Mouse (Mus musculus) liver, postnatal 0 days (tissue): Measurements from ENCODE around the gene Ptx3. TPM values are rescaled to one million over a fixed set of nuclear protein-coding genes. Genes with fewer than 3 reads are reported as not detected.

Experiments used
- ATAC-seq: fragments of 200-750 bp; cut with Nextera tagmentation; 2 replicates; pipeline ENCODE4 v1.8.0; 2017; ENCODE audit warnings: mild to moderate bottlenecking, moderate library complexity
- DNase-seq: peaks from one replicate; pipeline ENCODE4 v3.0.0-alpha.2; 2016
- H3K27ac ChIP-seq: fragments of 300-500 bp; sonication (generic); 2 replicates; pipeline ENCODE4 v1.5.1; 2014; ENCODE audit warnings: antibody characterized with exemption, moderate library complexity, mild to moderate bottlenecking, low read depth
- H3K27me3 ChIP-seq: fragments of 300-500 bp; sonication (generic); 2 replicates; pipeline ENCODE4 v1.6.1; 2014; ENCODE audit warnings: low read length, control low read depth, mixed read lengths; ENCODE audit not compliant: insufficient read depth
- H3K36me3 ChIP-seq: fragments of 300-500 bp; sonication (generic); replicated peaks from 2 replicates; pipeline ENCODE4 v1.6.1; 2014; ENCODE audit warnings: mild to moderate bottlenecking, control low read depth, low read length, moderate library complexity, mixed read lengths; ENCODE audit not compliant: insufficient read depth
- H3K4me1 ChIP-seq: fragments of 300-500 bp; sonication (generic); 2 replicates; pipeline ENCODE4 v1.6.1; 2014; ENCODE audit warnings: antibody characterized with exemption, mild to moderate bottlenecking, control low read depth; ENCODE audit not compliant: insufficient read depth
- H3K4me2 ChIP-seq: fragments of 300-500 bp; sonication (generic); 2 replicates; pipeline ENCODE4 v1.6.1; 2014; ENCODE audit warnings: low read depth, mild to moderate bottlenecking, low read length, moderate library complexity, mixed read lengths
- H3K4me3 ChIP-seq: fragments of 300-500 bp; sonication (generic); 2 replicates; pipeline ENCODE4 v1.5.1; 2014; ENCODE audit warnings: low read depth, low read length
- H3K9ac ChIP-seq: fragments of 300-500 bp; sonication (generic); replicated peaks from 2 replicates; pipeline ENCODE4 v1.6.1; 2014; ENCODE audit warnings: mild to moderate bottlenecking, moderate library complexity
- H3K9me3 ChIP-seq: fragments of 300-500 bp; sonication (generic); 2 replicates; pipeline ENCODE4 v1.6.1; 2016; ENCODE audit warnings: mild to moderate bottlenecking, control low read depth, low read length, mixed read lengths
- CTCF ChIP-seq: sonication (generic); IDR thresholded peaks from 2 replicates; pipeline ENCODE4 v1.5.1; 2016; ENCODE audit warnings: antibody characterized with exemption, low read depth
- EP300 ChIP-seq: IDR thresholded peaks from 2 replicates; pipeline ENCODE4 v1.6.1; 2016; ENCODE audit warnings: antibody characterized with exemption, low read depth, mild to moderate bottlenecking
- WGBS: fragments of 180-500 bp; shearing (Covaris S2); extraction: QIAGEN DNeasy Blood & Tissue Kit; methylation state at CpG from one replicate; pipeline ENCODE4 v1.1.7; 2014; ENCODE audit not compliant: insufficient replicate concordance; 5-methylcytosine and 5-hydroxymethylcytosine counted together
- polyA plus RNA-seq: library from polyadenylated mRNA; unstranded; fragments of >200 nt; fragmentation: Nextera tagmentation; extraction: Ambion mirVana; gene quantifications from 2 replicates; pipeline ENCODE4 v1.2.1, GENCODE M21; 2015

The Ptx3 gene
- polyA plus RNA-seq, 1 experiment from 2014 or later: 0.06 TPM

GRCm38 (mm10) chr3:66251842-66252241 lies 32.1 kb downstream of the Ptx3 start:
- DNase-seq (no peak), ATAC-seq (no peak)
- TF ChIP-seq CTCF (no peak), EP300 (no peak)
- Histone ChIP-seq H3K4me2 (no peak overlapping the region), H3K4me1 (no peaks in the 10 kb centered on the region), H3K9ac (no peak overlapping the region), H3K27ac (no peak overlapping the region), H3K27me3 (no peaks in the 10 kb centered on the region), H3K36me3 (no peaks in the 10 kb centered on the region), H3K4me3 (no peak overlapping the region), H3K9me3 (no peaks in the 10 kb centered on the region)
- WGBS: 86% methylated on average over 7 of the region's 7 CpGs

GRCm38 (mm10) chr3:66254504-66255105 lies 34.9 kb downstream of the Ptx3 start:
- Histone ChIP-seq H3K27me3 (no peaks in the 10 kb centered on the region), H3K4me1 (no peaks in the 10 kb centered on the region), H3K4me3 (no peak overlapping the region), H3K9ac (no peak overlapping the region), H3K9me3 (no peaks in the 10 kb centered on the region), H3K36me3 (no peaks in the 10 kb centered on the region), H3K27ac (no peak overlapping the region), H3K4me2 (no peak overlapping the region)
- 74% methylated on average over 9 of the region's 9 CpGs for WGBS
- no peak for TF ChIP-seq EP300
- TF ChIP-seq CTCF: no peak
- DNase-seq (no peak), ATAC-seq (no peak)

DNA sequence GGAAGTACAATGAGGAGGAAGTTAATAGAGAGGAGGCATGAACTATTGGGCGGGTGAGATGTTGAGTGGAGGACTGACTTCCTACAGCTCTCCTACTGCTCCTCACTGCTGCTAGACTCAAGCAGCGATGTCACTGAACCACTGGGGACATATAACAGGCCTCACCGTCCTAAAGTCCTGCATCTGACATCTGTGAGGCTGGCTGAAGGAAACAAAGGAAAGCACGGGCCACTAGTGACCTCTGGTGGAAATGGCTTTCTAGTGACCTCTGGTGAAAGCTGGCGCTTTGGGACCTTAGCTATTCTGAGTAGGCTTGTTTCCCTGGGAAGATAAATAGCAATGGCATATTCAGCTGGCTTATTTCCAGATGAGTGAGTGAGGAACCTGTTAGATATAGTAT lies 42.6 kb downstream of the Ptx3 start:
- H3K4me1 ChIP-seq: no peaks in the 10 kb centered on the region
- no peak overlapping the region for H3K4me3 ChIP-seq
- H3K27ac ChIP-seq: no peak overlapping the region
- WGBS: 32% methylated on average over 5 of the region's 5 CpGs
- no peaks in the 10 kb centered on the region for H3K9me3 ChIP-seq
- ATAC-seq (no peak), DNase-seq (peak; percentile 15)
- H3K9ac ChIP-seq: no peak overlapping the region
- H3K36me3 ChIP-seq: no peaks in the 10 kb centered on the region
- TF ChIP-seq CTCF (peak; percentile 52), EP300 (no peak)
- no peaks in the 10 kb centered on the region for H3K27me3 ChIP-seq
- H3K4me2 ChIP-seq: no peak overlapping the region

- 83% methylated on average over 4 of the region's 4 CpGs for WGBS
- ATAC-seq: no peak
- TF ChIP-seq EP300 (no peak), CTCF (no peak)
- DNase-seq: no peak
- Histone ChIP-seq H3K9ac (no peak overlapping the region), H3K27me3 (no peaks in the 10 kb centered on the region), H3K9me3 (no peaks in the 10 kb centered on the region), H3K36me3 (no peaks in the 10 kb centered on the region), H3K4me3 (no peak overlapping the region), H3K4me2 (no peak overlapping the region), H3K4me1 (no peaks in the 10 kb centered on the region), H3K27ac (no peak overlapping the region)
Observed at GRCm38 (mm10) chr3:66263270-66263669, 43.6 kb downstream of the Ptx3 start.

Other genes starting within 250 kb of the Ptx3 start
- gene Veph1, start 76.9 kb downstream of the Ptx3 start, polyA plus RNA-seq: 0.12 TPM in 1 of 2 replicates, not detected in the other